Mouse (Mus musculus): ENCODE results near the gene Igsf9b. TPM values are rescaled to one million over a fixed set of nuclear protein-coding genes. Genes with fewer than 3 reads are reported as not detected.

The Igsf9b gene
- total RNA-seq (2014; rRNA removed) (64.8 and 83.3 TPM in 2 replicates), polyA plus RNA-seq (2015; fragmentation: Nextera tagmentation; extraction: Ambion mirVana) (17.4 and 19.3 TPM in 2 replicates)

DNA sequence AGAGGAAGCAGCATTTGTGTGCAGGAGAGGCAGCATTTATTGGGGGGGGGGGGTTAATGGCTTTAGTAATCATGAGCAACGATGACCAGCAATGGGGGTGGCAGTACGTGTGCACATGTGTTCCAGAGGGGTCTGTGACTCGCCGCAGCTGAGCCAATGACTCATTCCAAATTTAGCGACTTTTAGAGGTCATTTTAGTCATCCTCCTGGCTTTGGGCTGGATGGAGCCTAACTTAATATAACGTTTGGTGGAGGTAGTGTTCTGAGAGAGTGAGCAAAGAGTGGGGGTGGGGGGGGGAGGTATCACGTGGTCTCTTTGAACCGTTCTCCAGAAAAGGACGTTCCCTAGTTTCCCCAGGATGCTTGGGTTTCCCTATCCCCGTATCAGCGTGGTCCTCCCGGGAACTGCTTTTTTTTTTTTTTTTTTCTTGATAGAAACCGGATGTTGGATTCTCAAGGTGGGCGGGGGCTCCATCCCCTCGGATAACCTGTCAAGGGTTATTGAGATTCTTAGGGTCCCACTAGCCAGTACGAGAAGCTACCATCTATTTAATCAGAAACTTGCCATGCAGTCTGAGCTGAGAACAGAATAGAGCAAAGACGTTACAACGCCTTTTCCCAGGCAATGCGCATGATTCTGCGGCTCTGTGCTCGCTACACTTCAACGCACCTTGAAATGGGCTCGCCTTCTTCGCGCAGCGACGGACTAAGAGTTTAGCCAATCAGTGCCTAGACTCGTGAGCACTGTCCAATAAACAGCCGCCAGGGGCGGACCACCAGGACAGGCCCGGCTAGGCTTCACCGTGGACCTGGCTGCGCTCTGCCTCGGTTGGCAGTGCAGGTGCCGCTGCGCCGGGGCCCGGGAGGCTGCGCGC is at the start of gene Igsf9b:
Igsf9b (plus strand) TSS at position 794 of the 875 bp plus-strand sequence.
- peaks cover 19% of the 10 kb centered on the region; the same call in 1 of the 2 replicates for H3K4me1 ChIP-seq (ENCODE audit: insufficient read depth, low read length)
- ATAC-seq (ENCODE audit: low FRiP score), result peak; percentile 97
- no peaks in the 10 kb centered on the region for H3K9me3 ChIP-seq (ENCODE audit: low read length)
- H3K27me3 ChIP-seq (ENCODE audit: insufficient read depth, low read length), result 0 out of 2 replicates have a peak, but pooled peaks cover 3% of the 10 kb centered on the region
- no peaks in the 10 kb centered on the region for H3K36me3 ChIP-seq (ENCODE audit: insufficient read depth, low read length)
- peak within 1 kb of the TSS; percentile 73 for H3K4me3 ChIP-seq (ENCODE audit: low read depth, low read length)
- under 1% methylated on average over 40 of the region's 40 CpGs for WGBS
- peak within 1 kb of the TSS; percentile 72 for H3K27ac ChIP-seq (ENCODE audit: low read depth, low read length)
- peak within 1 kb of the TSS; percentile 77 for H3K9ac ChIP-seq (replicated peaks; ENCODE audit: low read length, poor library complexity, severe bottlenecking)
- peak; percentile 37 for TF ChIP-seq CTCF (IDR thresholded peaks at IDR 0.05)
- peak; percentile 98 for DNase-seq (ENCODE audit: low spot score)
- H3K4me2 ChIP-seq (ENCODE audit: low read depth, low read length, poor library complexity, severe bottlenecking), result peak within 1 kb of the TSS; percentile 62

DNA sequence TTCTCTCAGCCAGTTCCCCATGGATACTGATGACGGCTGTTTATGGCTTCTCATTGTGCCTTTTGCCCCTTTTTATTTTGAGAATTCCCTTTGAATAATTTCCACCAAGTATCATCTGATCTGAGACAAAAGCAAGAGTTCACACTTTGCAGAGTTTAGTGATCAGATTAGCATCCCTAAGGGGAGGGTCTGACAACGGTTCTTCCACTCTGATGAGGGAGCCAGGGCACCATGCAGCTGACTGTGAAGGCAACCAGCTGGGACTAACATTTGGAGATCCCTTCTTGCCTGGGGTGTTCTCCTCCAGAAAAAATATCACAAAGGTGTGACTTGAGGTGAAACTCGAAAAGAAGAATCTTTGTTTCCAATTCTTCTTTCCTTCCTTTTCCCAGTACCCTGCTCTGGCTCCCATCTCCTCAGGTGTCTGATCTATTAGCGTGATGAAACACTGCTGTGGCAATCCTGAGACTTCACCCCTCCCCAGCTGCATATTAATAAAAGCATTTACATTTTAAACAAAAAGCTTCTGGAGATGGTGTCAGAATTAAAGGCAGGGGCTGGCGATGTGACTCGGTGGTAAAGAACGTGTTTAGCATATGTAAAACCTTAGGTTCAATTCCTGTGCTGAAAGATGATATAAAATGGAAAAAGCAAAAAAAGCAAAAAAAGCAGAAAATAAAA is 46.8 kb upstream of the Igsf9b start:
- no peaks in the 10 kb centered on the region for H3K9me3 ChIP-seq (ENCODE audit: low read length)
- no peaks in the 10 kb centered on the region for H3K36me3 ChIP-seq (ENCODE audit: insufficient read depth, low read length)
- DNase-seq (ENCODE audit: low spot score), result no peak
- no peak for TF ChIP-seq CTCF (IDR thresholded peaks at IDR 0.05)
- H3K27ac ChIP-seq (ENCODE audit: low read depth, low read length), result no peak overlapping the region
- H3K4me3 ChIP-seq (ENCODE audit: low read depth, low read length), result no peak overlapping the region
- no peak for ATAC-seq (ENCODE audit: low FRiP score)
- no peak overlapping the region for H3K9ac ChIP-seq (replicated peaks; ENCODE audit: low read length, poor library complexity, severe bottlenecking)
- no peak overlapping the region for H3K4me2 ChIP-seq (ENCODE audit: low read depth, low read length, poor library complexity, severe bottlenecking)
- WGBS, result 41% methylated on average over 7 of the region's 7 CpGs
- H3K4me1 ChIP-seq (ENCODE audit: insufficient read depth, low read length), result no peaks in the 10 kb centered on the region
- H3K27me3 ChIP-seq (ENCODE audit: insufficient read depth, low read length), result no peaks in the 10 kb centered on the region

DNA sequence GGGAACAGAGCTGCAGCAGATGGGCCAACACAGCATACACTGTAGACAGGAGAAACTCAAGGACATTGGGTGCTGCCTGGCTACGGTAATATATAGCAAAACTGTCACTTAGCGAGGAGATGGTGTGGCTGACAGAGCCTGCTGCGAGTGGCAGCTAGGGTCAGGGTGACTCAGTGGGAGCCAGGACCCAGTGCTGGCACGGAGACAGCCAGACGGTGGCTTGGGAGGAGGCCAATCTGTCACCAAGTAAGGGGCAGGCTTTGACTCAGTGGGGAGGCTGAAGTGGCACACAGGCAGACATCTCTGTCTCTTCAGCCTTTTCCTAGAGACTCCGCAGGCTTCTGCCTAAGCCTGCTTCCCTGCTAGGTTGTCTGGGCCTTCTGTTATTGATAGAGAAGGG is 42.5 kb upstream of the Igsf9b start:
- no peaks in the 10 kb centered on the region for H3K36me3 ChIP-seq (ENCODE audit: insufficient read depth, low read length)
- no peaks in the 10 kb centered on the region for H3K4me1 ChIP-seq (ENCODE audit: insufficient read depth, low read length)
- H3K4me2 ChIP-seq (ENCODE audit: low read depth, low read length, poor library complexity, severe bottlenecking), result no peak overlapping the region
- H3K9me3 ChIP-seq (ENCODE audit: low read length), result no peaks in the 10 kb centered on the region
- H3K4me3 ChIP-seq (ENCODE audit: low read depth, low read length), result no peak overlapping the region
- H3K27ac ChIP-seq (ENCODE audit: low read depth, low read length), result no peak overlapping the region
- H3K27me3 ChIP-seq (ENCODE audit: insufficient read depth, low read length), result no peaks in the 10 kb centered on the region
- TF ChIP-seq CTCF (IDR thresholded peaks at IDR 0.05), result no peak
- H3K9ac ChIP-seq (replicated peaks; ENCODE audit: low read length, poor library complexity, severe bottlenecking), result no peak overlapping the region
- ATAC-seq (ENCODE audit: low FRiP score) (no peak), DNase-seq (ENCODE audit: low spot score) (peak; percentile 31)
- 60% methylated on average over 6 of the region's 6 CpGs for WGBS

DNA sequence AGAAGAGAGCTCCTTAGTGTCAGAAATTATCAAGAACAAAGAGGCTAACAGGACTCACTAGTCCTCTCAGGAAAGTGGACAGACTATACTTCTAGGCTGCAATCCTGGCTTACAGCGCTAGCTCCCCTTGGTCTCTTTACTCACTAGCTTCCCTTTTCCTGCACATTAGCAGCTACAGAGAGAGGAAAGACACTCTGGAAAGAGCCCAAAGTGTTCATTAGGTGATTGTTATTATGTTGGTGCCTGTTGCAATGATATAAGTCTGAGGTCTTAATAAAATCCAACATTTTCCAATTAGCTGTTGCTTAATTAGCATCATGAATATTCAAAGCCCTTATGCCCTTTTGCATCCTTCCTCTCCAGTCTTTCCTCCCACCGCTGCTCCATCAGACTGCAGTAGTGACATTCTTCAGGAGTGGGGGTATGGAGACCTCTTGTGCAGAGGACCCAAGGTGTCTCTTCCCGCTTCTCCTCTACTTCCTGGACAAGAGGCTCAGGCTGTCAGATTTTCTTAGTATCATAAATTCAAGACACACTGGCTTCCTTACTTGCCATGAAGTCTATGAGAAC is 38.5 kb upstream of the Igsf9b start:
- 70% methylated on average over 3 of the region's 3 CpGs for WGBS
- no peaks in the 10 kb centered on the region for H3K9me3 ChIP-seq (ENCODE audit: low read length)
- H3K36me3 ChIP-seq (ENCODE audit: insufficient read depth, low read length), result no peaks in the 10 kb centered on the region
- no peak overlapping the region for H3K9ac ChIP-seq (replicated peaks; ENCODE audit: low read length, poor library complexity, severe bottlenecking)
- ATAC-seq (ENCODE audit: low FRiP score) (no peak), DNase-seq (ENCODE audit: low spot score) (peak; percentile 33)
- no peaks in the 10 kb centered on the region for H3K4me1 ChIP-seq (ENCODE audit: insufficient read depth, low read length)
- H3K27ac ChIP-seq (ENCODE audit: low read depth, low read length), result no peak overlapping the region
- H3K4me3 ChIP-seq (ENCODE audit: low read depth, low read length), result no peak overlapping the region
- no peaks in the 10 kb centered on the region for H3K27me3 ChIP-seq (ENCODE audit: insufficient read depth, low read length)
- no peak for TF ChIP-seq CTCF (IDR thresholded peaks at IDR 0.05)
- no peak overlapping the region for H3K4me2 ChIP-seq (ENCODE audit: low read depth, low read length, poor library complexity, severe bottlenecking)

DNA sequence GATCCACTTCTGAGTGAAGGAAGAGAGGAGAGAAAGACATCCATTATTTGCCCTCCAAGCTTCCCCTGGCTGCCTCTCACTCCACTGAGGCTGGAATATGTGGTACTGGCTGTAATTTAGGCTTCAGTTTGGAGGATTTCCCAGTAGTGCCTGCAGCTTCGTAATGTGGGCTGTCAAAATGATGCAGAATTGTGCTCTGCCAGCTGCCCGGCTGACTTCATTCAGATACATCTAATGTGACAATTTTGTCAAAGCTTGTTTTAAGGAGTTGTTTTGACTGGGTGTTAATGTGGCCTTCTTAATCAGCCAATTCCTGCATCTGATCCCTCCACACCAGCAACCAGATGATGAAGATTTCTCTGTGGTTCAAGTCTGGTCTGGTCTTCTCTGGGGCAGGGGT is 37.1 kb upstream of the Igsf9b start:
- DNase-seq (ENCODE audit: low spot score), result peak; percentile 62
- TF ChIP-seq CTCF (IDR thresholded peaks at IDR 0.05), result no peak
- H3K9me3 ChIP-seq (ENCODE audit: low read length), result no peaks in the 10 kb centered on the region
- no peaks in the 10 kb centered on the region for H3K4me1 ChIP-seq (ENCODE audit: insufficient read depth, low read length)
- no peak for ATAC-seq (ENCODE audit: low FRiP score)
- H3K4me2 ChIP-seq (ENCODE audit: low read depth, low read length, poor library complexity, severe bottlenecking), result no peak overlapping the region
- H3K27ac ChIP-seq (ENCODE audit: low read depth, low read length), result no peak overlapping the region
- H3K9ac ChIP-seq (replicated peaks; ENCODE audit: low read length, poor library complexity, severe bottlenecking), result no peak overlapping the region
- H3K4me3 ChIP-seq (ENCODE audit: low read depth, low read length), result no peak overlapping the region
- 75% methylated on average over 2 of the region's 2 CpGs for WGBS
- no peaks in the 10 kb centered on the region for H3K36me3 ChIP-seq (ENCODE audit: insufficient read depth, low read length)
- H3K27me3 ChIP-seq (ENCODE audit: insufficient read depth, low read length), result no peaks in the 10 kb centered on the region
